Mouse (Mus musculus) layer of hippocampus, adult 2 months (tissue): ENCODE measurements around the gene Rasa2. TPM values are rescaled to one million over a fixed set of nuclear protein-coding genes. Genes with fewer than 3 reads are reported as not detected.
A peak's percentile ranks its signal among the peaks of the same experiment; 100 is the strongest.

ENCODE experiments used
- DNase-seq, 2 experiments: peaks; one replicate each; pipeline ENCODE4 v3.0.0; 2022; ENCODE audit warnings: low spot score in 2 of 2
- H3K27ac ChIP-seq: fragments of 200-600 bp; 2 replicates; pipeline ENCODE4 v1.8.1; 2022
- H3K4me3 ChIP-seq: fragments of 200-600 bp; 2 replicates; pipeline ENCODE4 v1.8.1; 2022; ENCODE audit warnings: mild to moderate bottlenecking
- CTCF ChIP-seq: fragments of 200-600 bp; conservative IDR thresholded peaks from 2 replicates; pipeline ENCODE4 v1.8.1; 2022; ENCODE audit warnings: antibody characterized with exemption, mild to moderate bottlenecking, moderate library complexity
- total RNA-seq, 2 experiments: library from RNA; stranded (reverse); gene quantifications; 2 replicates each; pipeline ENCODE4 v1.2.3; 2021

Rasa2 gene
- total RNA-seq, 2 experiments from 2014 or later, result 27.7 to 31.8 TPM

DNA sequence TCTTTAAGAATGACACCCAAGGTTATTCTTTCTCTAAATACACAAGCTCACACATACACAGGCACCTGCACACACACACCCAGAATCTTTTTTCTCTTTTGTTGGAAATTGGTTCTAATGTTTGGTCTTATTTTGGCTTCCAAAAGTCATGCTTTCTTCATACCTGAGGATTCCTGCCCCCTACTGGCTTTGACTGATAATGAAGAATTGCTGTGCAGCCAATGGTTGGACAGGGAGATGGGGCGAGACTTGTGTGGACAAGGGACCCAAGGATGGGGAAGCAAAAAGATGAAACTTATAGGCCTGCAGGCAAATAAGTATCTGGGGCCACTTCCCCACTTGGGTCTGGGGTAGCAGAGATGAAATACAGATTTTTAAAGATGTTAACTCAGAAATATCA lies 33.5 kb downstream of the Rasa2 start:
- Histone ChIP-seq H3K4me3 (no peak overlapping the region), H3K27ac (no peak overlapping the region)
- peak; percentile 53 for TF ChIP-seq CTCF
- DNase-seq, result no peak

DNA sequence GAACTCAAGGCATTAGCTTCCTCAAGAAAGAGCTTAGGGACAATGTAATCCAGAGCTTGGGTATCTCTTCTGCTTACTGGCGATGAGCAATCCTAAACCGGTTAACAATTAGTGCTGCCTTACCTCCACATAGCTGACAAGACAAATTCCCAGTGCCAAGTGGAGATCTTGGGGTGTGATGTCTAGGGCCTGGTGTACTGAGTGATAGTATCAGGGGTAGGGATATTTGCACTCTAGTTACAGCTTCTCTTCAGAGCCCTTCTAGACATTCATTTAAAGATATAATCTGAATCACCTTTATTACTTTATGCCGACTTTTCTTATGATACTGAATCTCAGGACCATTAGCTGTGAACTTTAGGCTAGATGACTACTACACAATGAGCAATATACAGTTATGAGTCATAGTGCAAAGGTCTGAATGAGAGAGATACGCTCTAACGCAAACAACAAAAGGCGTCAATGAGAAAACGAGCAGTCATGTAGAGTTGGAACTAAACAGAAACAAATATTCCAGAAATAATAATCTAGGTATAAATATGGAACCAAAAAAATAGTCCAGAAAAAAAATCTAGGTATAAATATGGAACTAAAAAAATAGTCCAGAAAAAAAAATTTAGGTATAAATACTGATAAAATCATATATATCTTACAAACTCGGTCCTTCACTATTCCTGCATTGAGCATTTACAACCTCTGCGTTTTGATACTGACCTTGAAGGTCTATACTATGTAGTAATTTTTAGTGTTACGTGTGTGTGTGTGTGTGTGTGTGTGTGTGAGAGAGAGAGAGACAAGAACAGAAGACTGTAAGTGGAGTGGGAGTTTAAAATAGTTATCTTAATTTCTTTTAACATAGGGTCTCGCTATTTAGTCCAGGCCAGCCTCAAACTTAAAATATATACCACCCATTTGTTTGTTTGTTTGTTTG lies 38.5 kb downstream of the Rasa2 start:
- DNase-seq, result no peak
- no peak overlapping the region for H3K4me3 ChIP-seq
- no peak overlapping the region for H3K27ac ChIP-seq
- TF ChIP-seq CTCF, result no peak

DNA sequence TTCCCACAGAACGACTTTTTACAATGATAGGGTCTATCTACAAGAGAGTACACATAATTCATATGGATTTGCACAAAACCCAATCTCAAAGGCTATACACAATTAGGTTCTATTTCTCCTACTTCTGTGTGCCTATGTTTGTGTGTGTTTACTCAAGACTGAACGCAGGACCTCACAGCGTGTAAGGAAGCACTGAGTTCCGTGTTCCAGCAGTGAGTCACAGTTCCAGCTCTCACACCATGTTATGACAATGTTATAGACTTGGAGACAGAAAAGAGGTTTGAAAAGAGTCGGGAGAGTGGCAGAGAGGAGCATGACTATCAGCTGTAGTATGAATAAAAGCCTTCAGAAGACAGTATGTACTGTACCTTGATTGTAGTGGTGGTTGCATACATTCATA lies 42.1 kb downstream of the Rasa2 start:
- H3K27ac ChIP-seq, result no peak overlapping the region
- no peak for DNase-seq
- no peak for TF ChIP-seq CTCF
- H3K4me3 ChIP-seq, result no peak overlapping the region

DNA sequence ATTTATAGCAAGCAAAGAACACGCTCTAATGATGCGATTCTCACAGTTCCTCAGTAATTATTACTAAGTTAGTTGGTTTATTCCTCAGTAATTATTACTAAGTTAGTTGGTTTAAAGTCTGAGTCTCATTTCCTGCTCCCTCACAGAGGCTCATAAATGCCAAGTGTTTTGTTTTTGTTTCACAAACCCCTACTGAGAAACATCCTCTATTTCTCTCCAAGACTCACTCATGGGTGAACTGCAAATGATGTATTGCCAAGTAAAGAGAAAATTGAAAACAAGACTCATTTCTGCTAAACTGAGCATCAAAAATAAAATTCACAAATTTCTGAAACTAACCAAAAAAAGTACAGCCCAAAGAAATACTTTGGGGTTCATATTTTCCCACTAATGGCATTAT lies 47.9 kb downstream of the Rasa2 start:
- no peak for TF ChIP-seq CTCF
- H3K4me3 ChIP-seq, result no peak overlapping the region
- no peak for DNase-seq
- no peak overlapping the region for H3K27ac ChIP-seq

DNA sequence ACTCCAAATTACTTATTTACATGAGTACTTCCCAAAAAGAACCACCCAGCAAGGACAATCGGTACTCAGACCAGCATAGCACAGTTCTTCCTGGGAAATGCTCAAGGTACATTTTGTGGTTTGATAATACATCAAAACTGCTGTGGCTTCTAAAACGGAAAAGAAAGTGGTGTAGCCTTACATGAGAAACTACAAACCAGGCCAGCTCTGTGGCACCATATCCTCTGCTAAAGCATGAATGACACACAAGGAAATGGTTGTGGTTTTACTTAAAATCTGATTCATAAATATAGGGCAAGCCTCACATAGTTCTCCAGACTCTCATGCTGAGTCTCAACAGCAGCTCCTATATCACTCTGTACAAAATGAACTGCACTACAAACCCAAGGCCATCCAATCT lies 48.3 kb downstream of the Rasa2 start:
- Histone ChIP-seq H3K4me3 (no peak overlapping the region), H3K27ac (no peak overlapping the region; the same call in 1 of the 2 replicates)
- TF ChIP-seq CTCF, result no peak
- no peak for DNase-seq

DNA sequence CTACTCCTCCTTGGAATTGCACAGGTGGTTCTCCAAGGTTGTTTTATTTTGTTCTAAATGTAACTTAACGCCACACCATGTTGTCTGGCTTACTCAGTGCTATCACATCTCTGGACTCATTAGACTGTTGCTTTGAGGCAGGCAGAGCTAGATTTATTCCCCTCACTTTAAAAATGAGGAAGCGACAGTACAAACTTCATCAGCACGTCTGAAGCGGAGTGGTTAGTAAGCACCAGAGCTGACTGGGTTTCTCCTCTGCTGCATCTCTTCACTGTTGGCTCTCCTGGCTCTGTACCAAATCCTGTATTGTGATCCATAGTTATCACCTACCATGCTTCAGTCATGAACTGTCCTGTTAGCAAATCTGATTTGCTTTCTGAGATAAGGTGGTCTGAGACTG lies 53.2 kb downstream of the Rasa2 start:
- no peak for TF ChIP-seq CTCF
- no peak overlapping the region for H3K27ac ChIP-seq
- H3K4me3 ChIP-seq, result no peak overlapping the region
- DNase-seq, result no peak

DNA sequence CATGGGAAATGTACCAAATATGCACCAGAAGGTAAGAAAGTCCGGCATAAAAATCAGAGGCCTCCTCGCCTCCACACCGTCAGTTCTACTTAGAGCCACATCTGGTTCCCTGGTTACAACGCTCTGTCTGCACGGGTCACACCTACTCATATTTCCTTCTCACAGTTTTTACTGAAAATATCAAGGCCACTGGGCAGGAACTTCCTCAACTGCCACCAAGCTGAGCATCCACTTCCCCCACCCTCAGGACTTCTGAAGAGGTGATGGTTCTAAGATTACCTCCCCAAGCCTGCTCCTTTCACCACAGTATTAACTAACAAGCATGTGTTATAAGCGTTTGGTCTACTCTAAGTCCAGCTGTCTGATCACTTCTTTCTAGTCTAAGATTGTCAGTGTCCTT lies 53.7 kb downstream of the Rasa2 start:
- DNase-seq, result no peak
- Histone ChIP-seq H3K4me3 (no peak overlapping the region), H3K27ac (no peak overlapping the region)
- TF ChIP-seq CTCF, result no peak

DNA sequence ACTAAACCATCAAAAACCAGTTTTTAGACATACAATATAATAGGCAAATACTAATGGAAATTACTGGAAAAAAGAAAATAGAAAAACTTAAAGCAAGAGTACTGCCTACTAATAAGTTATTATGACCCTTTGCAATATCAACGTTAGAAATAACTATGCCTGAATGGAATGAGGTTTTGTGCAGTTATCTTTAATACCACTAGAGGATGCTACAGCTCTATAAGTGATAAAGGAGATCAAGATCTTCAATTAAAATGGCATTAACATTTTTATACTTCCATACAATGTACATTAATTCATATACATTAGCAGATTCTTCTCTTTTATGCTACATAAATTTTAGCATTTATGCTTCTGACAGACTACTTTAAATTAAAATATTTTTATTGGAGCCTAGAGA lies 58.2 kb downstream of the Rasa2 start:
- peak; percentile 24 to 26 for DNase-seq
- TF ChIP-seq CTCF, result peak; percentile 98
- Histone ChIP-seq H3K27ac (no peak overlapping the region), H3K4me3 (no peak overlapping the region)

DNA sequence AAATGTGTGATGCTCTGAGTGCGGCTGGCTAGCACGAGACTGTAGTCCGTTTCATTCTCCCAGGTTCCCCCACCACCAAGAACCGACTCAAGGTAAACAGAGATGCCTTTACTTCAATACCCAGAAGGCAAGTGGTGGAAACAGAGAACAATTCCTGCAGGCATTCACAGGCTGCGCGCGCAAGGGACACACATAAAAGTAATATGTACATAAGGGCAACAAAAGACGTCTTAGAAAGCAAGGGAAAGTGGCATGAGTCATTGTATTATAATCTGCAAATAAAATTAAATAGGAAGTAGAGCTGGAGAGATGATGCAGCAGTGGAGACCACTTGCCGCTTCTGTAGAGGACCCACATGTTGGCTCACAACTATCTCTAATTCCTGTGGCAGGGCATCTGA lies 58.7 kb downstream of the Rasa2 start:
- TF ChIP-seq CTCF, result no peak
- no peak for DNase-seq
- H3K27ac ChIP-seq, result no peak overlapping the region
- H3K4me3 ChIP-seq, result no peak overlapping the region

DNA sequence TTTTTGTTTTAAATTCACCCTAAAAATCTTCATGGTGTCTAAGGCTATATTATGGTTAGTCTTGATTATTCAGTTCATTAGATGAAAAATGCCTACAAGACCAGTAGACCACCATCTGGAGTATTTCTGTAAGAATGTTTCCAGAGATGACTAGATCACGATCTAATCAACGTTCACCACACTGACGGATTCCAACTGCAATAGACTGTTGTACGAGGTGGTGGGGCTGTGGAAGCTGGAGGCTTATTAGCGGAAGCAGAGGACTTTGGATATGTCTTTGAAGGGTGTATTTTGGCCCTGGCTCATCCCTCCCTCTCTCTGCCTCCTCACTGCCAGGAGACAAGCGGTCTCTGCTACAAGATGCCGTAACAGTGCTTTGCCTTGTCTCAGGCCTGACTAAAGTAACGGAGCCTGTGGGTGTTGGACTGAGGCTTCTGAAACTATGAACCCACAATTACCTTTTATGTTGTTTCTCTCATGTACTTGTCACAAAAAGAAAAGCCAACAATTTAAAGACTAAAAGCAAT lies 64.9 kb downstream of the Rasa2 start:
- no peak for TF ChIP-seq CTCF
- Histone ChIP-seq H3K4me3 (no peak overlapping the region), H3K27ac (no peak overlapping the region)
- DNase-seq, result no peak

DNA sequence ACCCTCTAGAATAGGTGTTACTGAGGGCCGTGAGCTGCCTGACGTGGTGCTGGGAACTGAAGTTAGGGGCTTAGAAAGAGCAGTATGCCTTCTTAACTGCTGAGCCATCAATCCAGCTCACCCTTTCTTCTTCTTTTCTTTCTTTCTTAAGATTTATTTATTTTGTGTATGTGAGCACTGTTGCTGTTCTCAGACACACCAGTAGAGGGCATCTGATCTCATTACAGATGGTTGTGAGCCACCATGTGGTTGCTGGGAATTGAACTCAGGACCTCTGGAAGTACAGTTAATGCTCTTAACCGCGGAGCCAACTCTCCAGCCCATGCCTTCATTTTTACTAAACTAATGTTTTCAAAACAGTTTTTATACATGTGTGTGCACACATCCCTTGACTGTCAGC lies 67.9 kb downstream of the Rasa2 start:
- H3K4me3 ChIP-seq, result no peak overlapping the region
- DNase-seq, result no peak
- peak; percentile 59 for TF ChIP-seq CTCF
- H3K27ac ChIP-seq, result no peak overlapping the region

DNA sequence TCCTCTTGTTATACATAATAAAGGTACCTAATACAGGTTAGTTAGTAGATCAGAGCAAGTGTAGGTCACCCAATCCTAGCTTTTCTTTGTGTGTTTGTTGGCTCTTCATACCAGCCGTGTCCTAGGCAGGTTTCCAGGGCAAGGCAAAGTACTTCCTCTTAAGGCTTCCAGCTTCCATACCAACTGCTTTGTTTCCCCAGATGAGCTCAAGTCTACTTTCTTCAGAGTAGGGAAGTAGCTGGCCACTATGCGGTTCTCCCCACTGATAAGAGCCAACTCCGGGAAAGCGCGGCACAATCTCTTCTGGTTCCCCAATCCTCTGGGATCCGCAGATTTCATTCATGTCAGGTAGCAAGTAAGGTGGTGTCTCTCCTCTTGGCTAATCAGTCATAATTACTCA lies 72.3 kb downstream of the Rasa2 start:
- no peak for DNase-seq
- Histone ChIP-seq H3K4me3 (no peak overlapping the region), H3K27ac (no peak overlapping the region)
- no peak for TF ChIP-seq CTCF

DNA sequence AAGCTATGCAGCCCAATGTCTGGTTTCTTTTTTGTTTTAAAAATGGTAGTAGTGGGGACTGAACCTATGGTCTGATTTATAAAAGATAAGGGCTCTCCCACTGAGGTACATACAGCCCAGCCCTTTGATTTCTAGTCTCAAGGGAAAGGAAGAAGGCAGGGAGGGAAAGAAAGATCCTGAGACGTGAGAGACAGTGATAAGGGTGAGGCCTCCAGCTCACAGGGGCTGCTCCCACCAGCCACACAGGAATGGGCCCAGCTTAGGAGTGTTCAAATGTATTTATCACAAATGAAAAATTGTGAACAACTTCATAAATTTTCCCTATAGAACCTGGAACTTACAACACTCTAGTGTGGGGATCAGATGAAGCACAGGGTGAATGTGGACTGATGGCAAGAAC lies 72.8 kb downstream of the Rasa2 start:
- no peak for TF ChIP-seq CTCF
- no peak overlapping the region for H3K27ac ChIP-seq
- no peak for DNase-seq
- H3K4me3 ChIP-seq, result no peak overlapping the region

DNA sequence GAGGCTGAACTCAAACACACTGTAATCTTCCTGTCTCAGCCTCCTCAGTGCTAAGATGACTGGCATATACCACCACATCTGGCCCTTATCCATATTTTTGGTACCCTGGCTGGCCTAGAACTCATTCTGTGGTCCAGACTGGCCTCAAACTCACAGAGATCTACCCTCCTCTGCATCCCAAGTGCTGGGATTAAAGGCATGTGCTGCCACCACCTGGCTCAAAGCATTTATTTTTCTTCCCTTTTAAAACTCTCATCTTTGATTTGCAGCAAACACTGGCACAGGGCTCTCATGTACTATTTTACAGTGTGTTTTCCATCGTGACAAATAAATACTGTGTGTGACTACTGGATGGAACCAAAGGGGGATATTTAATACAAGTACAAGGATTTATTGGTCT lies 77.3 kb downstream of the Rasa2 start:
- TF ChIP-seq CTCF, result peak; percentile 71
- DNase-seq, result no peak
- Histone ChIP-seq H3K4me3 (no peak overlapping the region), H3K27ac (no peak overlapping the region)
